ENCODE assay signal across 13 mouse cellular contexts in the genomic region with DNA sequence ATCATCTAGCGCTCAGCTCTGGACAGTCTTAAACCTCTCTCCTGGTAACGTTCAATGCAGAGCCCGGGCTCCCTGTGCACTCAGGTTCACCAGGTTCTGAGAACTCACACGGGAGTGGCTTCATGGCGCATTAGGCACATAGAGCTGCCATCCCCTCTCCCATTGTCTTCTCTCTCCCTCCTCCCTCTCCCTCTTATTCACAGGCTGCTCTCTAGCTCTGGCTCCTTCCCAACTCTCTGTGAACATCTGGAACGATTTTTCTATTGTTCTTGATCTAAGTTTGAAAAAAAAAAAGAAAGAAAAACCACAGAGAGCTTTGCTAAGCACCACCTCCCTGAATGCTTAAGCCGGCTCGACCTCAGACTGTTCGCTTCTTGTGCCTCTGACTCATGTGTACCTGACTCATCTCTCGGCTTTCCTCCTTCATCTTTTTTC.
DNase-seq lines count a peak whose midpoint lies in the region; ATAC-seq and TF ChIP-seq lines count a peak whose summit lies in the region.
"Had no signal": no experiment of that assay in that cellular context is flagged by ENCODE, and none has a peak within 500 bp of the region (broad histone marks: within the 10 kb centered on the region; RNA-seq: fewer than 3 reads in every experiment).

No protein-coding gene starts in this region.

- TF ChIP-seq CTCF in midbrain, postnatal 0 days (IDR thresholded peaks at IDR 0.05) = no peak
- no peak for TF ChIP-seq CTCF in stomach, postnatal 0 days (IDR thresholded peaks at IDR 0.05; ENCODE audit: low read depth)

- no peak for TF ChIP-seq EP300 in stomach, postnatal 0 days (optimal IDR thresholded peaks at IDR 0.05)

- H3K4me1 ChIP-seq in forebrain, embryonic 14.5 days (ENCODE audit: control insufficient read depth, insufficient read depth, low read length) = no peaks in the 10 kb centered on the region
- peaks cover 11% of the 10 kb centered on the region; the same call in 1 of the 2 replicates for H3K4me1 ChIP-seq in forebrain, embryonic 15.5 days
- H3K4me1 ChIP-seq in midbrain, postnatal 0 days (ENCODE audit: insufficient read depth, low read length) = no peaks in the 10 kb centered on the region
- H3K4me1 ChIP-seq in midbrain, embryonic 15.5 days = no peaks in the 10 kb centered on the region
- H3K4me1 ChIP-seq in stomach, postnatal 0 days (replicated peaks; ENCODE audit: control insufficient read depth, insufficient read depth) = no peaks in the 10 kb centered on the region
- no peaks in the 10 kb centered on the region for H3K4me1 ChIP-seq in kidney, embryonic 14.5 days (ENCODE audit: control insufficient read depth, insufficient read depth, low read length)
- H3K4me1 ChIP-seq: liver, embryonic 12.5 days had no signal

- H3K36me3 ChIP-seq in forebrain, embryonic 14.5 days (ENCODE audit: control insufficient read depth, insufficient read depth, low read length) = no peaks in the 10 kb centered on the region
- H3K36me3 ChIP-seq in forebrain, embryonic 15.5 days = no peaks in the 10 kb centered on the region
- no peaks in the 10 kb centered on the region for H3K36me3 ChIP-seq in midbrain, postnatal 0 days (ENCODE audit: insufficient read depth, low read length)
- H3K36me3 ChIP-seq in midbrain, embryonic 15.5 days (replicated peaks) = no peaks in the 10 kb centered on the region
- no peaks in the 10 kb centered on the region for H3K36me3 ChIP-seq in stomach, postnatal 0 days (ENCODE audit: control insufficient read depth, insufficient read depth, low read length)
- no peaks in the 10 kb centered on the region for H3K36me3 ChIP-seq in kidney, embryonic 14.5 days (ENCODE audit: control insufficient read depth, insufficient read depth, low read length)
- H3K36me3 ChIP-seq: liver, embryonic 12.5 days had no signal

- H3K9ac ChIP-seq in forebrain, embryonic 14.5 days (ENCODE audit: low read length) = no peak overlapping the region
- no peak overlapping the region for H3K9ac ChIP-seq in forebrain, embryonic 15.5 days (replicated peaks)
- H3K9ac ChIP-seq in midbrain, postnatal 0 days (replicated peaks; ENCODE audit: low read length, poor library complexity, severe bottlenecking) = no peak overlapping the region
- no peak overlapping the region for H3K9ac ChIP-seq in midbrain, embryonic 15.5 days
- H3K9ac ChIP-seq in stomach, postnatal 0 days (ENCODE audit: low read length) = no peak overlapping the region
- no peak overlapping the region for H3K9ac ChIP-seq in kidney, embryonic 14.5 days (ENCODE audit: low read depth, low read length)
- H3K9ac ChIP-seq: liver, embryonic 12.5 days had no signal

- no peak overlapping the region for H3K27ac ChIP-seq in forebrain, embryonic 14.5 days (ENCODE audit: low read depth, low read length)
- H3K27ac ChIP-seq in forebrain, embryonic 15.5 days (replicated peaks) = no peak overlapping the region
- H3K27ac ChIP-seq in midbrain, postnatal 0 days (ENCODE audit: low read depth, low read length) = no peak overlapping the region
- no peak overlapping the region for H3K27ac ChIP-seq in midbrain, embryonic 15.5 days
- no peak overlapping the region for H3K27ac ChIP-seq in stomach, postnatal 0 days (replicated peaks)
- no peak overlapping the region for H3K27ac ChIP-seq in kidney, embryonic 14.5 days (ENCODE audit: low read depth, low read length)
- H3K27ac ChIP-seq: liver, embryonic 12.5 days had no signal

- H3K4me3 ChIP-seq in forebrain, embryonic 14.5 days (ENCODE audit: low read depth, low read length) = no peak overlapping the region
- no peak overlapping the region for H3K4me3 ChIP-seq in forebrain, embryonic 15.5 days
- H3K4me3 ChIP-seq in midbrain, postnatal 0 days (ENCODE audit: low read depth, low read length) = no peak overlapping the region
- H3K4me3 ChIP-seq in midbrain, embryonic 15.5 days = no peak overlapping the region
- no peak overlapping the region for H3K4me3 ChIP-seq in stomach, postnatal 0 days (ENCODE audit: low read depth, low read length)
- no peak overlapping the region for H3K4me3 ChIP-seq in kidney, embryonic 14.5 days (ENCODE audit: low read length)
- H3K4me3 ChIP-seq: liver, embryonic 12.5 days had no signal

- DNase-seq in forebrain, embryonic 14.5 days (ENCODE audit: low spot score) = peak; percentile 41
- peak; percentile 15 for DNase-seq in midbrain, postnatal 0 days (ENCODE audit: low spot score)
- peak; percentile 15 for DNase-seq in embryo, embryonic 9.5 days (ENCODE audit: extremely low spot score)
- DNase-seq in stomach, postnatal 0 days (ENCODE audit: low spot score) = no peak
- no peak for DNase-seq in spleen, postnatal 4 days (ENCODE audit: low spot score in 2 of 2)
- DNase-seq: kidney, postnatal 25 days; lung, postnatal 4 days had no signal

- WGBS in forebrain, embryonic 14.5 days = 13% methylated on average over 10 of the region's 10 CpGs
- WGBS in forebrain, embryonic 15.5 days = 7% methylated on average over 10 of the region's 10 CpGs
- 11% methylated on average over 10 of the region's 10 CpGs for WGBS in midbrain, postnatal 0 days
- 14% methylated on average over 10 of the region's 10 CpGs for WGBS in midbrain, embryonic 15.5 days
- WGBS in stomach, postnatal 0 days = 39% methylated on average over 10 of the region's 10 CpGs
- 43% methylated on average over 10 of the region's 10 CpGs for WGBS in kidney, embryonic 14.5 days

- H3K9me3 ChIP-seq in forebrain, embryonic 14.5 days (replicated peaks; ENCODE audit: control insufficient read depth, low read length) = no peaks in the 10 kb centered on the region
- H3K9me3 ChIP-seq in forebrain, embryonic 15.5 days = no peaks in the 10 kb centered on the region
- no peaks in the 10 kb centered on the region for H3K9me3 ChIP-seq in midbrain, postnatal 0 days (ENCODE audit: low read length)
- H3K9me3 ChIP-seq in midbrain, embryonic 15.5 days = no peaks in the 10 kb centered on the region
- no peaks in the 10 kb centered on the region for H3K9me3 ChIP-seq in stomach, postnatal 0 days (ENCODE audit: control insufficient read depth, low read length)
- H3K9me3 ChIP-seq in kidney, embryonic 14.5 days (ENCODE audit: control insufficient read depth, low read length) = no peaks in the 10 kb centered on the region
- H3K9me3 ChIP-seq: liver, embryonic 12.5 days had no signal

- no peak for ATAC-seq in forebrain, embryonic 14.5 days
- no peak for ATAC-seq in forebrain, embryonic 15.5 days (replicated peaks)
- no peak for ATAC-seq in midbrain, postnatal 0 days (ENCODE audit: low FRiP score)
- no peak for ATAC-seq in midbrain, embryonic 15.5 days (replicated peaks)
- ATAC-seq in stomach, postnatal 0 days (ENCODE audit: low FRiP score, low TSS enrichment) = no peak
- ATAC-seq in kidney, embryonic 14.5 days (ENCODE audit: low FRiP score, low TSS enrichment) = no peak
- ATAC-seq: hindbrain, embryonic 16.5 days; liver, embryonic 12.5 days had no signal

- H3K27me3 ChIP-seq in forebrain, embryonic 14.5 days (replicated peaks; ENCODE audit: control insufficient read depth, insufficient read depth, low read length) = no peaks in the 10 kb centered on the region
- H3K27me3 ChIP-seq in forebrain, embryonic 15.5 days = no peaks in the 10 kb centered on the region
- no peaks in the 10 kb centered on the region for H3K27me3 ChIP-seq in midbrain, postnatal 0 days (ENCODE audit: insufficient read depth, low read length)
- H3K27me3 ChIP-seq in midbrain, embryonic 15.5 days (replicated peaks) = no peaks in the 10 kb centered on the region
- H3K27me3 ChIP-seq in stomach, postnatal 0 days (ENCODE audit: control insufficient read depth, insufficient read depth, low read length) = no peaks in the 10 kb centered on the region
- H3K27me3 ChIP-seq in kidney, embryonic 14.5 days (ENCODE audit: control insufficient read depth, insufficient read depth, low read length) = no peaks in the 10 kb centered on the region
- H3K27me3 ChIP-seq: liver, embryonic 12.5 days had no signal

- H3K4me2 ChIP-seq in forebrain, embryonic 14.5 days (ENCODE audit: low read length) = no peak overlapping the region
- H3K4me2 ChIP-seq in forebrain, embryonic 15.5 days (replicated peaks) = no peak overlapping the region
- H3K4me2 ChIP-seq in midbrain, postnatal 0 days (ENCODE audit: low read depth, low read length, poor library complexity, severe bottlenecking) = no peak overlapping the region
- no peak overlapping the region for H3K4me2 ChIP-seq in midbrain, embryonic 15.5 days
- no peak overlapping the region for H3K4me2 ChIP-seq in stomach, postnatal 0 days (replicated peaks; ENCODE audit: low read depth)
- no peak overlapping the region for H3K4me2 ChIP-seq in kidney, embryonic 14.5 days (replicated peaks; ENCODE audit: low read depth, low read length)
- H3K4me2 ChIP-seq: heart, embryonic 11.5 days; liver, embryonic 12.5 days had no signal

Comparison
In these comparisons a context has a peak if more than half of its experiments do, and no peak if none do; other contexts are left out.
1. DNase-seq: peak in forebrain, embryonic 14.5 days (single experiment), midbrain, postnatal 0 days (single experiment) and embryo, embryonic 9.5 days (single experiment); none in stomach, postnatal 0 days (single experiment) and spleen, postnatal 4 days (0 of 2).